Mouse (Mus musculus) thymus, adult 2 months (tissue): ENCODE results near the gene Blvrb. TPM values are rescaled to one million over a fixed set of nuclear protein-coding genes. Genes with fewer than 3 reads are reported as not detected.

Experiments used
- DNase-seq: peaks from one replicate; pipeline ENCODE4 v3.0.0; 2021
- H3K27ac ChIP-seq: fragments of 200-500 bp; 2 replicates; pipeline ENCODE4 v1.5.1; 2012; ENCODE audit warnings: low read length, control low read depth; ENCODE audit not compliant: control insufficient read depth, insufficient read depth
- H3K27me3 ChIP-seq: fragments of 200-500 bp; 2 replicates; pipeline ENCODE4 v1.6.1; 2012; ENCODE audit warnings: mild to moderate bottlenecking, low read length, moderate library complexity, mixed read lengths; ENCODE audit not compliant: control insufficient read depth, insufficient read depth
- H3K36me3 ChIP-seq: fragments of 200-500 bp; 2 replicates; pipeline ENCODE4 v1.6.1; 2012; ENCODE audit warnings: mild to moderate bottlenecking, low read length, moderate library complexity; ENCODE audit not compliant: control insufficient read depth, insufficient read depth
- H3K4me1 ChIP-seq: fragments of 200-500 bp; replicated peaks from 2 replicates; pipeline ENCODE4 v1.6.1; 2012; ENCODE audit warnings: low read length; ENCODE audit not compliant: control insufficient read depth, insufficient read depth
- H3K4me3 ChIP-seq: fragments of 200-500 bp; 2 replicates; pipeline ENCODE4 v1.5.1; 2012; ENCODE audit warnings: mild to moderate bottlenecking, low read length, control low read depth, moderate library complexity; ENCODE audit not compliant: control insufficient read depth, insufficient read depth
- CTCF ChIP-seq: fragments of 200-500 bp; IDR thresholded peaks from 2 replicates; pipeline ENCODE4 v1.5.1; 2012; ENCODE audit warnings: mild to moderate bottlenecking, control low read depth, low read length, moderate library complexity, borderline replicate concordance; ENCODE audit not compliant: control insufficient read depth, poor library complexity, insufficient read depth; ENCODE audit errors: extremely low read depth
- POLR2A ChIP-seq: fragments of 200-500 bp; IDR thresholded peaks from 2 replicates; pipeline ENCODE4 v1.6.1; 2012; ENCODE audit warnings: mild to moderate bottlenecking, low read length, control low read depth, moderate library complexity; ENCODE audit not compliant: control insufficient read depth, poor library complexity, insufficient read depth; ENCODE audit errors: extremely low read depth
- WGBS: fragments of 180-500 bp; shearing (Covaris S2); methylation state at CpG from one replicate; pipeline ENCODE4 v1.1.7; 2018; 5-methylcytosine and 5-hydroxymethylcytosine counted together
- polyA plus RNA-seq: library from polyadenylated mRNA; depleted of rRNA; stranded (reverse); fragments of >200 nt; gene quantifications from 2 replicates; pipeline ENCODE4 v1.2.3, GENCODE M21; 2012

Blvrb gene
- polyA plus RNA-seq, 1 experiment: 50.8 TPM

GRCm38 (mm10) chr7:27408379-27409176, 39.2 kb upstream of the Blvrb start:
- WGBS: 2% methylated on average over 96 of the region's 96 CpGs
- H3K27ac ChIP-seq: no peak overlapping the region
- H3K27me3 ChIP-seq: peaks cover 2% of the 10 kb centered on the region; the same call in 1 of the 2 replicates
- no peak overlapping the region for H3K4me3 ChIP-seq
- H3K36me3 ChIP-seq: no peaks in the 10 kb centered on the region
- TF ChIP-seq CTCF (peak; percentile 86; the same call in 1 of the 2 replicates), POLR2A (no peak)
- H3K4me1 ChIP-seq: no peaks in the 10 kb centered on the region
- DNase-seq: peak; percentile 53

GRCm38 (mm10) chr7:27417151-27417550, 30.6 kb upstream of the Blvrb start:
- H3K36me3 ChIP-seq: no peaks in the 10 kb centered on the region
- WGBS: 74% methylated on average over 2 of the region's 2 CpGs

GRCm38 (mm10) chr7:27419101-27419500, 28.7 kb upstream of the Blvrb start:
- TF ChIP-seq CTCF (no peak), POLR2A (no peak)
- no peak overlapping the region for H3K4me3 ChIP-seq
- WGBS: 86% methylated on average over 3 of the region's 3 CpGs

More at GRCm38 (mm10) chr7:27417151-27417550, 30.6 kb upstream of the Blvrb start:
- no peaks in the 10 kb centered on the region for H3K27me3 ChIP-seq
- TF ChIP-seq CTCF: no peak
- no peak for TF ChIP-seq POLR2A
- no peak overlapping the region for H3K4me3 ChIP-seq
- no peak overlapping the region for H3K27ac ChIP-seq
- no peaks in the 10 kb centered on the region for H3K4me1 ChIP-seq
- no peak for DNase-seq

GRCm38 (mm10) chr7:27423556-27424326, 24.0 kb upstream of the Blvrb start:
- H3K36me3 ChIP-seq: no peaks in the 10 kb centered on the region
- H3K27ac ChIP-seq: no peak overlapping the region
- no peak overlapping the region for H3K4me3 ChIP-seq
- TF ChIP-seq POLR2A: no peak
- no peak for TF ChIP-seq CTCF
- no peak for DNase-seq
- 89% methylated on average over 12 of the region's 12 CpGs for WGBS
- H3K27me3 ChIP-seq: no peaks in the 10 kb centered on the region
- no peaks in the 10 kb centered on the region for H3K4me1 ChIP-seq

More at GRCm38 (mm10) chr7:27419101-27419500, 28.7 kb upstream of the Blvrb start:
- Histone ChIP-seq H3K27ac (no peak overlapping the region), H3K4me1 (no peaks in the 10 kb centered on the region), H3K27me3 (no peaks in the 10 kb centered on the region), H3K36me3 (no peaks in the 10 kb centered on the region)
- DNase-seq: no peak

GRCm38 (mm10) chr7:27427387-27427786, 20.4 kb upstream of the Blvrb start:
- Histone ChIP-seq H3K4me1 (no peaks in the 10 kb centered on the region), H3K27me3 (no peaks in the 10 kb centered on the region), H3K27ac (no peak overlapping the region), H3K4me3 (no peak overlapping the region), H3K36me3 (no peaks in the 10 kb centered on the region)
- DNase-seq: no peak
- no peak for TF ChIP-seq CTCF
- TF ChIP-seq POLR2A: no peak
- 79% methylated on average over 1 of the region's 1 CpGs for WGBS

GRCm38 (mm10) chr7:27428002-27428401, 19.8 kb upstream of the Blvrb start:
- WGBS: 82% methylated on average over 11 of the region's 11 CpGs
- no peak for DNase-seq
- Histone ChIP-seq H3K4me1 (no peaks in the 10 kb centered on the region), H3K4me3 (no peak overlapping the region), H3K36me3 (no peaks in the 10 kb centered on the region), H3K27me3 (no peaks in the 10 kb centered on the region; the same call in 1 of the 2 replicates), H3K27ac (no peak overlapping the region)
- TF ChIP-seq POLR2A: no peak
- no peak for TF ChIP-seq CTCF

- no peak for DNase-seq
- Histone ChIP-seq H3K4me1 (no peaks in the 10 kb centered on the region), H3K36me3 (no peaks in the 10 kb centered on the region), H3K4me3 (no peak overlapping the region), H3K27ac (no peak overlapping the region), H3K27me3 (no peaks in the 10 kb centered on the region; the same call in 1 of the 2 replicates)
- TF ChIP-seq POLR2A (no peak), CTCF (no peak)
- WGBS: 61% methylated on average over 2 of the region's 2 CpGs
Observed at GRCm38 (mm10) chr7:27429135-27429534, 18.6 kb upstream of the Blvrb start.
